Mouse (Mus musculus): ENCODE measurements around the gene AC161166.1. TPM values are rescaled to one million over a fixed set of nuclear protein-coding genes. Genes with fewer than 3 reads are reported as not detected.
"Not testable (repeated sequence)": the region's sequence is repeated elsewhere in the genome, so short reads cannot be mapped to it uniquely, and the experiment has no call there.

Gene AC161166.1
- polyA plus RNA-seq, 1 experiment = not detected

GRCm38 (mm10) chr7:24524978-24525377, 12.7 kb upstream of the AC161166.1 start:
- DNase-seq (ENCODE audit: low read depth) = no peak
- TF ChIP-seq CTCF (IDR thresholded peaks at IDR 0.05; ENCODE audit: borderline replicate concordance, extremely low read depth, insufficient read depth, insufficient read length) = no peak
- TF ChIP-seq POLR2A (IDR thresholded peaks at IDR 0.05; ENCODE audit: borderline replicate concordance, extremely low read depth, insufficient read depth, insufficient read length, poor library complexity, severe bottlenecking) = no peak

GRCm38 (mm10) chr7:24523723-24524122, 11.5 kb upstream of the AC161166.1 start:
- no peak for DNase-seq (ENCODE audit: low read depth)
- TF ChIP-seq POLR2A (IDR thresholded peaks at IDR 0.05; ENCODE audit: borderline replicate concordance, extremely low read depth, insufficient read depth, insufficient read length, poor library complexity, severe bottlenecking) = no peak
- TF ChIP-seq CTCF (IDR thresholded peaks at IDR 0.05; ENCODE audit: borderline replicate concordance, extremely low read depth, insufficient read depth, insufficient read length) = no peak

GRCm38 (mm10) chr7:24522805-24523204, 10.6 kb upstream of the AC161166.1 start:
- TF ChIP-seq POLR2A (IDR thresholded peaks at IDR 0.05; ENCODE audit: borderline replicate concordance, extremely low read depth, insufficient read depth, insufficient read length, poor library complexity, severe bottlenecking) (no peak), CTCF (IDR thresholded peaks at IDR 0.05; ENCODE audit: borderline replicate concordance, extremely low read depth, insufficient read depth, insufficient read length) (no peak)
- DNase-seq (ENCODE audit: low read depth) = no peak

GRCm38 (mm10) chr7:24520054-24520453, 7.8 kb upstream of the AC161166.1 start:
- not testable (repeated sequence) for DNase-seq (ENCODE audit: low read depth)

GRCm38 (mm10) chr7:24519130-24519529, 6.9 kb upstream of the AC161166.1 start:
- no peak for TF ChIP-seq POLR2A (IDR thresholded peaks at IDR 0.05; ENCODE audit: borderline replicate concordance, extremely low read depth, insufficient read depth, insufficient read length, poor library complexity, severe bottlenecking)
- TF ChIP-seq CTCF (IDR thresholded peaks at IDR 0.05; ENCODE audit: borderline replicate concordance, extremely low read depth, insufficient read depth, insufficient read length) = no peak
- DNase-seq (ENCODE audit: low read depth) = no peak

GRCm38 (mm10) chr7:24517654-24518053, 5.4 kb upstream of the AC161166.1 start:
- TF ChIP-seq POLR2A (IDR thresholded peaks at IDR 0.05; ENCODE audit: borderline replicate concordance, extremely low read depth, insufficient read depth, insufficient read length, poor library complexity, severe bottlenecking) (no peak), CTCF (IDR thresholded peaks at IDR 0.05; ENCODE audit: borderline replicate concordance, extremely low read depth, insufficient read depth, insufficient read length) (no peak)
- peak; percentile 82 for DNase-seq (ENCODE audit: low read depth)

GRCm38 (mm10) chr7:24517077-24517476, 4.8 kb upstream of the AC161166.1 start:
- TF ChIP-seq POLR2A (IDR thresholded peaks at IDR 0.05; ENCODE audit: borderline replicate concordance, extremely low read depth, insufficient read depth, insufficient read length, poor library complexity, severe bottlenecking) = no peak
- no peak for TF ChIP-seq CTCF (IDR thresholded peaks at IDR 0.05; ENCODE audit: borderline replicate concordance, extremely low read depth, insufficient read depth, insufficient read length)

GRCm38 (mm10) chr7:24516319-24516718, 4.1 kb upstream of the AC161166.1 start:
- not testable (repeated sequence) for DNase-seq (ENCODE audit: low read depth)
- TF ChIP-seq CTCF (IDR thresholded peaks at IDR 0.05; ENCODE audit: borderline replicate concordance, extremely low read depth, insufficient read depth, insufficient read length) = peak; percentile 34; the same call in 1 of the 2 replicates

More at GRCm38 (mm10) chr7:24517077-24517476, 4.8 kb upstream of the AC161166.1 start:
- no peak for DNase-seq (ENCODE audit: low read depth)

GRCm38 (mm10) chr7:24507726-24508114, 4.5 kb downstream of the AC161166.1 start:
- DNase-seq (ENCODE audit: low read depth) = no peak

GRCm38 (mm10) chr7:24506838-24507725, 5.2 kb downstream of the AC161166.1 start, which contains the start of gene Zfp428:
Gene Zfp428 (plus strand): TSS chr7:24507006.
- no peak for TF ChIP-seq CTCF (IDR thresholded peaks at IDR 0.05; ENCODE audit: borderline replicate concordance, extremely low read depth, insufficient read depth, insufficient read length)
- TF ChIP-seq POLR2A (IDR thresholded peaks at IDR 0.05; ENCODE audit: borderline replicate concordance, extremely low read depth, insufficient read depth, insufficient read length, poor library complexity, severe bottlenecking) = peak; percentile 82
- DNase-seq (ENCODE audit: low read depth) = peak; percentile 99

More at GRCm38 (mm10) chr7:24507726-24508114, 4.5 kb downstream of the AC161166.1 start:
- TF ChIP-seq POLR2A (IDR thresholded peaks at IDR 0.05; ENCODE audit: borderline replicate concordance, extremely low read depth, insufficient read depth, insufficient read length, poor library complexity, severe bottlenecking) (no peak), CTCF (IDR thresholded peaks at IDR 0.05; ENCODE audit: borderline replicate concordance, extremely low read depth, insufficient read depth, insufficient read length) (no peak)

- TF ChIP-seq CTCF (IDR thresholded peaks at IDR 0.05; ENCODE audit: borderline replicate concordance, extremely low read depth, insufficient read depth, insufficient read length) (no peak), POLR2A (IDR thresholded peaks at IDR 0.05; ENCODE audit: borderline replicate concordance, extremely low read depth, insufficient read depth, insufficient read length, poor library complexity, severe bottlenecking) (no peak)
- DNase-seq (ENCODE audit: low read depth) = peak; percentile 91
These were observed 5.8 kb downstream of the AC161166.1 start for GRCm38 (mm10) chr7:24506476-24506837.

GRCm38 (mm10) chr7:24506065-24506459, 6.2 kb downstream of the AC161166.1 start:
- DNase-seq (ENCODE audit: low read depth) = no peak
- no peak for TF ChIP-seq POLR2A (IDR thresholded peaks at IDR 0.05; ENCODE audit: borderline replicate concordance, extremely low read depth, insufficient read depth, insufficient read length, poor library complexity, severe bottlenecking)
- no peak for TF ChIP-seq CTCF (IDR thresholded peaks at IDR 0.05; ENCODE audit: borderline replicate concordance, extremely low read depth, insufficient read depth, insufficient read length)

All from brain, embryonic 14.5 days (tissue).